Mouse (Mus musculus) thymus, postnatal 4 days (tissue): ENCODE results near the gene Iscu.
A peak's percentile ranks its signal among the peaks of the same experiment; 100 is the strongest.
"Not testable (repeated sequence)": the region's sequence is repeated elsewhere in the genome, so short reads cannot be mapped to it uniquely, and the experiment has no call there.

ENCODE experiments used
- DNase-seq: peaks from one replicate; pipeline ENCODE4 v3.0.0; 2021

Iscu gene

GRCm38 (mm10) chr5:113761585-113761984 lies 11.0 kb upstream of the Iscu start:
- no peak for DNase-seq

GRCm38 (mm10) chr5:113764426-113764825 lies 8.1 kb upstream of the Iscu start:
- DNase-seq: no peak

GRCm38 (mm10) chr5:113765641-113766526 lies 6.7 kb upstream of the Iscu start:
- no peak for DNase-seq

- no peak for DNase-seq
These were observed 3.7 kb upstream of the Iscu start for GRCm38 (mm10) chr5:113768806-113769205.

- DNase-seq: peak; percentile 86
These were observed 1.1 kb upstream of the Iscu start for GRCm38 (mm10) chr5:113771213-113772162.

- no peak for DNase-seq
These were observed 464 bp downstream of the Iscu start for GRCm38 (mm10) chr5:113772905-113773519.

GRCm38 (mm10) chr5:113773664-113774063 lies 1.1 kb downstream of the Iscu start:
- peak; percentile 97 for DNase-seq

GRCm38 (mm10) chr5:113775585-113775984 lies 3.0 kb downstream of the Iscu start:
- DNase-seq: no peak

- DNase-seq: no peak
These were observed 3.8 kb downstream of the Iscu start for GRCm38 (mm10) chr5:113776128-113776895.

GRCm38 (mm10) chr5:113776896-113777226 lies 4.3 kb downstream of the Iscu start:
- DNase-seq: no peak

GRCm38 (mm10) chr5:113777728-113778127 lies 5.2 kb downstream of the Iscu start:
- not testable (repeated sequence) for DNase-seq

GRCm38 (mm10) chr5:113779569-113779968 lies 7.0 kb downstream of the Iscu start:
- no peak for DNase-seq

- DNase-seq: no peak
These were observed 7.7 kb downstream of the Iscu start for GRCm38 (mm10) chr5:113780082-113780752.

- DNase-seq: no peak
These were observed 8.2 kb downstream of the Iscu start for GRCm38 (mm10) chr5:113780763-113781162.

GRCm38 (mm10) chr5:113781254-113781653 lies 8.7 kb downstream of the Iscu start:
- DNase-seq: no peak

GRCm38 (mm10) chr5:113781875-113782274 lies 9.3 kb downstream of the Iscu start:
- no peak for DNase-seq

- no peak for DNase-seq
These were observed 10.1 kb downstream of the Iscu start for GRCm38 (mm10) chr5:113782624-113783023.

GRCm38 (mm10) chr5:113783581-113784001 lies 11.0 kb downstream of the Iscu start:
- no peak for DNase-seq

- not testable (repeated sequence) for DNase-seq
These were observed 11.6 kb downstream of the Iscu start for GRCm38 (mm10) chr5:113784104-113784503.

- peak; percentile 47 for DNase-seq
These were observed 14.4 kb downstream of the Iscu start for GRCm38 (mm10) chr5:113786985-113787384.

GRCm38 (mm10) chr5:113788645-113789044 lies 16.1 kb downstream of the Iscu start:
- DNase-seq: no peak
